Mouse (Mus musculus) intestine, embryonic 16.5 days (tissue): ENCODE measurements around the gene Gtf2i. TPM values are rescaled to one million over a fixed set of nuclear protein-coding genes. Genes with fewer than 3 reads are reported as not detected.

ENCODE experiments used
- ATAC-seq: fragments of 200-750 bp; cut with Nextera tagmentation; 2 replicates; pipeline ENCODE4 v1.8.0; 2017; ENCODE audit warnings: moderate TSS enrichment, moderate library complexity
- H3K27ac ChIP-seq: fragments of 300-500 bp; sonication (generic); 2 replicates; pipeline ENCODE4 v1.5.1; 2014; ENCODE audit warnings: mild to moderate bottlenecking, low read length
- H3K27me3 ChIP-seq: fragments of 300-500 bp; sonication (generic); replicated peaks from 2 replicates; pipeline ENCODE4 v1.6.1; 2014; ENCODE audit warnings: low read length, control low read depth, mixed read lengths; ENCODE audit not compliant: control insufficient read depth, insufficient read depth
- H3K36me3 ChIP-seq: fragments of 300-500 bp; sonication (generic); 2 replicates; pipeline ENCODE4 v1.6.1; 2014; ENCODE audit warnings: low read length, control low read depth; ENCODE audit not compliant: control insufficient read depth, insufficient read depth
- H3K4me1 ChIP-seq: fragments of 300-500 bp; sonication (generic); 2 replicates; pipeline ENCODE4 v1.6.1; 2014; ENCODE audit warnings: low read length, control low read depth, mixed read lengths; ENCODE audit not compliant: control insufficient read depth, insufficient read depth
- H3K4me2 ChIP-seq: fragments of 300-500 bp; sonication (generic); 2 replicates; pipeline ENCODE4 v1.6.1; 2014; ENCODE audit warnings: low read depth, low read length, control low read depth
- H3K4me3 ChIP-seq: fragments of 300-500 bp; sonication (generic); 2 replicates; pipeline ENCODE4 v1.5.1; 2014; ENCODE audit warnings: mild to moderate bottlenecking, low read length
- H3K9ac ChIP-seq: fragments of 300-500 bp; sonication (generic); 2 replicates; pipeline ENCODE4 v1.6.1; 2014; ENCODE audit warnings: low read depth, low read length
- H3K9me3 ChIP-seq: fragments of 300-500 bp; sonication (generic); 2 replicates; pipeline ENCODE4 v1.6.1; 2016; ENCODE audit warnings: low read length, control low read depth; ENCODE audit not compliant: control insufficient read depth
- WGBS: fragments of 180-500 bp; shearing (Covaris S2); extraction: QIAGEN DNeasy Blood & Tissue Kit; methylation state at CpG from one replicate; pipeline ENCODE4 v1.1.7; 2014; 5-methylcytosine and 5-hydroxymethylcytosine counted together
- polyA plus RNA-seq: library from polyadenylated mRNA; unstranded; fragments of >200 nt; fragmentation: Nextera tagmentation; extraction: Ambion mirVana; gene quantifications from 2 replicates; pipeline ENCODE4 v1.2.1, GENCODE M21; 2015

Gtf2i gene
- polyA plus RNA-seq, 1 experiment from 2014 or later: 86.7 TPM

DNA sequence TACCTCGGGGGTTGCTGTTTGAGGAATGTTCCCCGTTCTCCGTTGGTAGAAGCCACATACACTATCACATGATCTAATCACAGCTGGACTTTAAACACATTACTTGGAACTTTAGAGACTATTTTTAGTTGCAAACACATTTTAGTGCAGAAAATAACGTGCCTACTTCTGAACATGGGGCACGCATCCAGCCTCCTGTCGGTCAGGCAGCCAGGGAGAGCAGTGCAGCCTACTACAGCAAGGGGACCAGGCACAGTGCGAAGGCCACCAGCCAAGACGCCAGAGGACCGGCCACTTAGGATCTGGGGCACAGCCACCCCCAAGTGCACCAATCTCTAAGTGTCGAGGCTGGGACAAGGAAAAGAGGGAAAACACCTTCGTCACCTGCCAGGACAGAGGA is 39.5 kb downstream of the Gtf2i start:
- Histone ChIP-seq H3K4me2 (no peak overlapping the region), H3K36me3 (peaks cover 42% of the 10 kb centered on the region), H3K27me3 (no peaks in the 10 kb centered on the region), H3K4me3 (no peak overlapping the region), H3K27ac (peak overlapping the region; percentile 16; the same call in 1 of the 2 replicates), H3K9ac (no peak overlapping the region), H3K9me3 (no peaks in the 10 kb centered on the region), H3K4me1 (no peaks in the 10 kb centered on the region; the same call in 1 of the 2 replicates)
- ATAC-seq: 0 out of 2 replicates have a peak, but pooled peaks have one; percentile 21
- 79% methylated on average over 11 of the region's 11 CpGs for WGBS

DNA sequence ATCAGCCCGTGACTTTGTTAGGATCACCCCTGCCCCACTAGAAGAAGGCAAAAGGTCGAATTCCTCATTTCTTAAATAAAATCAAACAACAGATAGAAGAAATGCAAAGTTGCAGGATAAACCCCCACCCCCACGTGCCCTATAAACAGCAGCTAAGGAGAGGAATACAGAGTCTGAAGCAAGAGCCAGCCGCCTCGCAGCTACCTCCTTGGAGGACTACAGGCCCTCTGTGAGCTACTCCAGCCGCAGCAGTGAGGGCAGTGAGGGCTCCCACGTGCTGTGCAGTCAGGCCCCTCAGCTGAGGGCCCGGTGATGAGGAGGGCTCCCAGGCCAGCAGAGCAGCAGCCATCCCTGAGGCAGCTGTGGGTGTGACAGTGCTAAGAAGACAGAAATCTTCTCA is 40.8 kb downstream of the Gtf2i start:
- no peaks in the 10 kb centered on the region for H3K9me3 ChIP-seq
- H3K9ac ChIP-seq: no peak overlapping the region
- H3K27ac ChIP-seq: no peak overlapping the region
- H3K4me3 ChIP-seq: no peak overlapping the region
- H3K4me2 ChIP-seq: no peak overlapping the region
- no peaks in the 10 kb centered on the region for H3K27me3 ChIP-seq
- WGBS: 83% methylated on average over 8 of the region's 8 CpGs
- no peaks in the 10 kb centered on the region; the same call in 1 of the 2 replicates for H3K4me1 ChIP-seq
- H3K36me3 ChIP-seq: peaks cover 36% of the 10 kb centered on the region
- no peak for ATAC-seq

DNA sequence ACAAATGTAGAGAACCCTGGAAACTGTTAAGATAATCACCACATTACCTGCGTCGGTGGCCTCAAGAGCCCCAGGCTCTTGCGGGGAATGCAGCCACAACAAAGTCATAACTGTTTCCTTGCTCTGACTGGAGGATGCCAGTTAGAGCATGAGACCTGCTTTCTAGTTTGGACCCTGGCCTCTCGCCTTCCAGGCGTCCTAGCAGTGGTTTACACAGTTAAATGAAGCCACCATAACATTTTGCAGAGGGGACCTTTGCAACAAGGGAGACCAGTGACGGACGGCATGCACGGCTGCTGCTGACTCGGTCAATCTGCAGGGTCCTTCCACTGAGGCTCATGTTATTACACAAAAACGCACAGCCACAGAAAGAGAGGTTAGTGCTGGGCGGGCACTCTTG is 41.8 kb downstream of the Gtf2i start:
- Histone ChIP-seq H3K4me1 (no peaks in the 10 kb centered on the region; the same call in 1 of the 2 replicates), H3K36me3 (peaks cover 36% of the 10 kb centered on the region), H3K27ac (no peak overlapping the region), H3K9ac (no peak overlapping the region), H3K4me3 (no peak overlapping the region), H3K9me3 (no peaks in the 10 kb centered on the region), H3K4me2 (no peak overlapping the region), H3K27me3 (no peaks in the 10 kb centered on the region)
- ATAC-seq: no peak
- WGBS: 84% methylated on average over 11 of the region's 11 CpGs

DNA sequence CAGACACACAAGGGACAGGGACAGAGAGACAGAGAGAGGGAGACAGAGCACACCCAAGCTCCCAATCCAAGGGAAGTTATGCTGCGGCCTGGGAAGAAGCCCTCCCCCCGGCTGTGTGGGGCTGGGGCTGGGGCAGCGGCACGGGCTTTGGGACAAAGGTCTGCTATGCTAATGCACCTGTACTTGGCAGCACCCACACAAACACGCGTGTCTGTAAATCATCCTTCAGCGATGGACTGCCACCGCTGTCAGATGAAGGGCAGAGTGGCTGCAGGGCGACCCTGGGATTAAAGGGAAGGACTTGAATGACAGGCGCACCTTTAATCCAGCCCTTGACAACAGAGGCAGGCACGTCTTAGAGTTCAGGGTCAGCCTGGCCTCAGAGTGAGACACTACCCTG is 43.1 kb downstream of the Gtf2i start:
- peaks cover 33% of the 10 kb centered on the region for H3K36me3 ChIP-seq

DNA sequence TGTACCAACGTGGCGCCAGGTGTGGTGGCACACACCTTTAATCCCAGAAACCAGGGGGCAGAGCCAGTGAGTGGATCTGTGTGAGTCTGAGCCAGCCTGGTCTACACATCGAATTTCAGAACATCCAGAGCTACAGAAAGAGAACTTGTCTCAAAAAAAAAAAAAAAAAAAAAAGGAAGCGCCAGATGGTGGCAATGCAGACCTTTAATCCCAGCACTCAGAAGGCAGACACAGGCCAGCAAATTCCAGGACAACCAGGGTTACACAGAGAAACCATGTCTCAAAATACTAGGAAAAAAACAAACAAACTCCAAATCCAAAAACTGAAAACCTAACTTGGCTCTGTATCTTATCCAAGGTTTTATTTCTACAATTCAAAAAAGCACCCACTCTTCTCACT is 44.0 kb downstream of the Gtf2i start:
- no peak overlapping the region for H3K27ac ChIP-seq
- WGBS: 83% methylated on average over 4 of the region's 4 CpGs

More for the DNA sequence above, 43.1 kb downstream of the Gtf2i start:
- Histone ChIP-seq H3K4me2 (no peak overlapping the region), H3K27me3 (no peaks in the 10 kb centered on the region), H3K4me1 (no peaks in the 10 kb centered on the region; the same call in 1 of the 2 replicates), H3K9me3 (no peaks in the 10 kb centered on the region), H3K27ac (no peak overlapping the region), H3K4me3 (no peak overlapping the region), H3K9ac (no peak overlapping the region)
- WGBS: 84% methylated on average over 11 of the region's 11 CpGs
- ATAC-seq: no peak

DNA sequence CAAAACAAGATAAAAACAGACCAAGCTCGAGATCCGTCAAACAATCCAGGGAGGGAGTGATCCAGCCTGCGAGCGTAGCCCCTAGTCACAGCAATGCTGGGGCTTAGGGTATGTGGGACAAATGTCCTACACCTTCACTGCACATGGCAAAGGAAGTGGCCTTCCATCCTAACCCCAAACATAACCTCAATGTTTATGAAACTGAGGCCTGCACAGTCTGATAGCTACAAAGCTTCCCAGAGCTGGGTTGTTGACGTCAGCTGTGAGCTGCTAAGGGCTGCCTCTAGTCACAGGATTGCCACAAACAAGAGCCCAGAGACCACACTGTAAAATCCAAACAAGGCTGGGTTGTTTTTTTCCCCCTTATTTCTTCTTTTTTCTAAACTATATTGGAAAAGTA is 44.8 kb downstream of the Gtf2i start:
- ATAC-seq: no peak
- no peaks in the 10 kb centered on the region for H3K27me3 ChIP-seq
- WGBS: 75% methylated on average over 5 of the region's 5 CpGs

More for the DNA sequence above, 44.0 kb downstream of the Gtf2i start:
- no peaks in the 10 kb centered on the region; the same call in 1 of the 2 replicates for H3K4me1 ChIP-seq
- no peak overlapping the region for H3K9ac ChIP-seq
- H3K4me2 ChIP-seq: no peak overlapping the region
- no peaks in the 10 kb centered on the region for H3K27me3 ChIP-seq
- H3K36me3 ChIP-seq: peaks cover 31% of the 10 kb centered on the region
- H3K4me3 ChIP-seq: no peak overlapping the region
- no peaks in the 10 kb centered on the region for H3K9me3 ChIP-seq
- ATAC-seq: no peak

DNA sequence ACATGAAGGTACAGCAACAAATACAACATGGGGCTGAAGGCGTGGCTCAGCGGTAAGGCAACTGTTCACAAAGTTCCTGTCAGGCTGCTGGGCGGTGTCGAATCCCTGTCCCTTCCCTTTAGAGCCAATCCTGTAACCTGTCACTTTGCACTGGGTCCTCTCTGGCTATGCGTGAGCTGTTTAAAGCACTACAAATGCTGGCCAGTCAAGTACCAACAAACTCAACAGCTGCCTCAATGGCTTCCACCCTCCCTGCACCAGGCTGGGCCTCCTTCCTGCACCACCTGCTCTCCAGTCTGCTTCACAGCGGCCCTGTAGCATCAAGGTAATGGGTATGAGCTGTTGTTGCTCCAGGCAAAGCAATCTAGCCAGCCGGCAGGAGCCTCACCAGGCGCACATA is 45.8 kb downstream of the Gtf2i start:
- H3K4me3 ChIP-seq: no peak overlapping the region
- H3K27me3 ChIP-seq: no peaks in the 10 kb centered on the region
- H3K36me3 ChIP-seq: peaks cover 33% of the 10 kb centered on the region
- no peaks in the 10 kb centered on the region for H3K4me1 ChIP-seq
- no peak overlapping the region for H3K4me2 ChIP-seq
- H3K27ac ChIP-seq: no peak overlapping the region
- no peaks in the 10 kb centered on the region for H3K9me3 ChIP-seq
- no peak overlapping the region for H3K9ac ChIP-seq
- 97% methylated on average over 8 of the region's 8 CpGs for WGBS
- no peak for ATAC-seq

More for the DNA sequence above, 44.8 kb downstream of the Gtf2i start:
- Histone ChIP-seq H3K27ac (no peak overlapping the region), H3K9ac (no peak overlapping the region), H3K4me1 (no peaks in the 10 kb centered on the region), H3K9me3 (no peaks in the 10 kb centered on the region), H3K4me2 (no peak overlapping the region), H3K4me3 (no peak overlapping the region), H3K36me3 (peaks cover 32% of the 10 kb centered on the region)

DNA sequence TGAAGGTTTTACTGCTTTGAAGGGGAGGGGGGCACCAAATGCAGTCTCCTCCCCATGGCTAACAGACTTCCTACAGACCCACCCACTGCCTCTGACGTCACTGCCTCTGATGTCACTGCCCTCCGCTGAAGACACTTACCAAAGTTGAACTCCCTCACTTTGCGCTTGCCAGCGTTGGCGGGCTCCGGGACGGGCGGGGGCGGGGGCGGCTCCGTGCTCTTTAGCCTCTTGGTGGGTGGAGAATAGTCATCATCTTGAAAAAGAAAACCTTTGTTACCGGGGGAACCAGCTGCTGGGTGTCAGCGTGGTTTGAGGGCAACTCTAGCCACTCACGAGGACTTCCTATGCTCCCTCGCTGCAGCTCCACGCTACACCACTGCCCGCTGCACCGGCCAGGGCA is 48.2 kb downstream of the Gtf2i start:
- Histone ChIP-seq H3K9ac (no peak overlapping the region), H3K4me1 (no peaks in the 10 kb centered on the region), H3K4me3 (no peak overlapping the region), H3K36me3 (peaks cover 32% of the 10 kb centered on the region), H3K27ac (no peak overlapping the region), H3K9me3 (no peaks in the 10 kb centered on the region), H3K4me2 (no peak overlapping the region), H3K27me3 (no peaks in the 10 kb centered on the region)
- ATAC-seq: no peak
- WGBS: 80% methylated on average over 18 of the region's 18 CpGs

DNA sequence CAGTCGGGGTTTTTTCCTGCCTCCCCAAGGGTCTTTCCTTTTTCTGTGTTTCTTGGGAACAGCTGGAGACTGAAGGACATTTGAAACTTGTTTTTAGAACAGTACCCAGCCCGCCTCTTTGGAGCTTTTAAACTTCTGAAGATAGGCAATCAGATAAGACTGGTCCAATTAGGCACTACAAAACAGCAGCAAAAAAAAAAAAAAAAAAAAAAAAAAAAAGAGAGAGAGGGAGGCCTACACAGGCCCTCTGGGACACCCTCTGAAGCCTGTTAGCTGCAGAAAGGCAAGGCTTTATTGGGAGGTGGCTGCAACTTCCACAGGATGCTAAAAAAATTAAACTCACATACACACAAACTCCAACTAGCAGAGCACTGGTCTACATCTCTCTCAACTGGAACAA is 48.7 kb downstream of the Gtf2i start:
- ATAC-seq: no peak
- peaks cover 35% of the 10 kb centered on the region for H3K36me3 ChIP-seq
- H3K9ac ChIP-seq: no peak overlapping the region
- no peak overlapping the region for H3K4me3 ChIP-seq
- no peaks in the 10 kb centered on the region for H3K4me1 ChIP-seq
- WGBS: 83% methylated on average over 2 of the region's 2 CpGs
- H3K27me3 ChIP-seq: no peaks in the 10 kb centered on the region
- H3K27ac ChIP-seq: no peak overlapping the region
- H3K4me2 ChIP-seq: no peak overlapping the region
- H3K9me3 ChIP-seq: no peaks in the 10 kb centered on the region

DNA sequence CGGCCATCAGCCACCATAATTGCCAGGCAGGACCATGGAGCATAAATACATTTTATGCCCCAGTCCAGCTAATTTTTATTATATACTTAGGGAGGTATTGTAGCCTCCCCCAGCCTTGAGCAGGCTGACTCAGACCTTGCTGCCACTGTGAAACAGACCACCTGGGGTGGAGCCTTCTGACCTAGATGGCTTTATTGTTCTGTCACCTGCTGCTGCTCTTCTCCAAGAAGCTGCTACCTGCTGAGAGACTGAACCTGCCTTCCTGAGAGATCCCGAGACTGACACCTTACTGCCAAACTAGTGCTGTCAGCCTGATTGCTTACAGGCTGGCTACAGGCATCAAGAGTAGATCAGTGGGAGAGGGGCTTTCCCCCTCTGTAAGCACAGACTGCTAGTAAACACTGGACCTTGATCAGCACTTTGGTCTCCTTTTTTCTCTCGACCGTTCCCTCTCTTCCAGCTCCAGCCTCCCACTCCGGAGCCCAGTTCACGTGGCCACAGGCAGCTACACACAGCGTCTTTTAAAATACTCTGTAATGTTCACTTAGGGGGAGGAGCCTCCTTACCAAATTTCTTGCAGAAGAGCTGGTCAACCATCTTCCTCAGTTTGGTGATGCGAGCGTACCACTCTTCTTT is 54.4 kb downstream of the Gtf2i start:
- no peaks in the 10 kb centered on the region for H3K4me1 ChIP-seq
- peaks cover 60% of the 10 kb centered on the region for H3K36me3 ChIP-seq
- no peak overlapping the region for H3K9ac ChIP-seq
- H3K9me3 ChIP-seq: no peaks in the 10 kb centered on the region
- H3K4me3 ChIP-seq: no peak overlapping the region
- no peaks in the 10 kb centered on the region for H3K27me3 ChIP-seq
- 91% methylated on average over 9 of the region's 9 CpGs for WGBS
- no peak overlapping the region for H3K4me2 ChIP-seq
- H3K27ac ChIP-seq: no peak overlapping the region
- no peak for ATAC-seq
